Mouse (Mus musculus): ENCODE data around the gene Snx3.

- no peak for TF ChIP-seq CTCF (IDR thresholded peaks at IDR 0.05; ENCODE audit: low read depth)
- no peak for TF ChIP-seq EP300 (optimal IDR thresholded peaks at IDR 0.05)
These were observed 82.7 kb downstream of the Snx3 start for GRCm38 (mm10) chr10:42584436-42584983.

All from stomach, postnatal 0 days (tissue).